Mouse (Mus musculus) stomach, postnatal 0 days (tissue): ENCODE results near the gene Car5a.

Source experiments
- CTCF ChIP-seq: IDR thresholded peaks from 2 replicates; pipeline ENCODE4 v1.5.1; 2016; ENCODE audit warnings: antibody characterized with exemption, low read depth, mild to moderate bottlenecking, moderate library complexity
- EP300 ChIP-seq: optimal IDR thresholded peaks from 2 replicates; pipeline ENCODE3; 2016; ENCODE audit warnings: antibody characterized with exemption

- no peak for TF ChIP-seq CTCF
- no peak for TF ChIP-seq EP300
Observed at GRCm38 (mm10) chr8:121954981-121955555, 10.4 kb upstream of the Car5a start.
